Mouse (Mus musculus): ENCODE data around the gene Tbx10. TPM values are rescaled to one million over a fixed set of nuclear protein-coding genes. Genes with fewer than 3 reads are reported as not detected.
"Not testable (repeated sequence)": the region's sequence is repeated elsewhere in the genome, so short reads cannot be mapped to it uniquely, and the experiment has no call there.

The Tbx10 gene
- polyA plus RNA-seq, 1 experiment = not detected

DNA sequence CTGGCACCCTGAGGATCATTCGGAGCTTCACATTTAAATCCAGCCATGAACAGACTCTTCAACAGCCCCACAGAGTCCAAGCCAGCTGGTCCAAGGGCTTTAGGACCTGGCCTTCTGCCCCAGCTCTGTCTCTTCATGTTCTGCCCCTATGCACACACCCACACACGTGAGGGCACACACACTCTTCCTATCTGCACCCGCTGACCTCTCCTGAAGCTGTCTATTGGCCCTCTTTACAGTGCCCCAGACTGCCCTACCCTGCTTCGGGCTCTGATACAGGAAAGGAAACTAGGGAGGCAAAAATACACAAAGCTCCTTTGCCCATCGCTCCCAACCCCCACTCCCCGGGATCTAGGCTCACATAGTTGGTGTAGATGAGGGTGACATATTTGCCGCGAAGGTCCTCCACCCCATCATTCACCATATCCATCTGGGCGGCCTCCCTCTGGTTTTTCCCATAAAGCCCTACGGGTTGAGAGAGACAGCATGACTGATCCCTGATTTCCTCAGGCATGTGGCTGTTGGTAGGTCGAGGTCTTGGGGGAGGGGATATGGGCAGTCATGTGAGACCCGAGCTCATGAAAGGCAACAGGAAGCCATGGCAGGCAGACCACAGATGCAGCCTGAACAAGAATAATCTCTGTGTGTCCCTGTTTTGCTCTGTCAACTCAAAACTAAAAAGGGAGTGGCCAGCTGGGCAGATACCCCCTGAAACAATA is 43.9 kb downstream of the Tbx10 start:
- no peak overlapping the region for H3K27ac ChIP-seq (ENCODE audit: insufficient read depth, low read length)
- H3K4me1 ChIP-seq (ENCODE audit: control insufficient read depth, insufficient read depth, low read length) = no peaks in the 10 kb centered on the region
- H3K36me3 ChIP-seq (ENCODE audit: control insufficient read depth, insufficient read depth, low read length, poor library complexity, severe bottlenecking) = no peaks in the 10 kb centered on the region
- no peaks in the 10 kb centered on the region for H3K27me3 ChIP-seq (ENCODE audit: control insufficient read depth, insufficient read depth, low read length, poor library complexity, severe bottlenecking)
- H3K9ac ChIP-seq (ENCODE audit: low read depth, poor library complexity, severe bottlenecking) = no peak overlapping the region
- H3K4me3 ChIP-seq (ENCODE audit: low read depth, low read length) = no peak overlapping the region
- TF ChIP-seq POLR2A (IDR thresholded peaks at IDR 0.05; ENCODE audit: insufficient read depth, low read length) (no peak), CTCF (IDR thresholded peaks at IDR 0.05; ENCODE audit: low read depth, low read length) (no peak), EP300 (IDR thresholded peaks at IDR 0.05; ENCODE audit: insufficient read depth, low read depth, low read length) (no peak)
- H3K9me3 ChIP-seq (replicated peaks; ENCODE audit: control insufficient read depth, insufficient read depth, low read length, poor library complexity, severe bottlenecking) = no peaks in the 10 kb centered on the region

GRCm38 (mm10) chr19:4037154-4037787 is 44.7 kb downstream of the Tbx10 start:
- not testable (repeated sequence) for H3K4me1 ChIP-seq (ENCODE audit: control insufficient read depth, insufficient read depth, low read length); H3K27ac ChIP-seq (ENCODE audit: insufficient read depth, low read length); H3K9me3 ChIP-seq (replicated peaks; ENCODE audit: control insufficient read depth, insufficient read depth, low read length, poor library complexity, severe bottlenecking); H3K36me3 ChIP-seq (ENCODE audit: control insufficient read depth, insufficient read depth, low read length, poor library complexity, severe bottlenecking); H3K27me3 ChIP-seq (ENCODE audit: control insufficient read depth, insufficient read depth, low read length, poor library complexity, severe bottlenecking)
- Histone ChIP-seq H3K4me3 (ENCODE audit: low read depth, low read length) (peak overlapping the region; percentile 87), H3K9ac (ENCODE audit: low read depth, poor library complexity, severe bottlenecking) (peak overlapping the region; percentile 68)

DNA sequence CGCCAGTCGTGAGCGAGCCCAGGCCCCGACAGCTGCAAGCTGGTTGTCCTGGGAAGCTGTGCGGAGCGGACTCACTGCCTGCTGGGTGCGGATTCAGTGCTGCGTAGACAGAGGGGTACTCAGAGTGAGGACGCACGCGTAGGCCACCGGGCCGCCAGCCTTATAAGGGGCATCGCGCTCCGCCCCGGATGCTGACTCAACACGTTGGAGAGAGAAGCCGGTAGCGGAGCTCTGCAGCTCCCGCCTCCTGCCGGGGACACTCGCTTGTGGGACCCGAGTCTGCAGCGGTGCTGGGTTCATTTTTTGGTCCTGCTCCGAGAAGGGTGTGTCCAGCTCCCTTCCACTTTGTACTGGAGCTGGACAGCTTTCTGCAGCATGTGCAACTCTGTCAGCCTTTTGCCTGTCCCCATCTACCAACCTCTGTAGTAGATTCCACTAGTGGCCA is 45.3 kb downstream of the Tbx10 start, which contains the start of gene Gstp1:
Gene Gstp1, minus strand, starts transcription at position 198 of the 445 bp plus-strand sequence.
- Histone ChIP-seq H3K9me3 (replicated peaks; ENCODE audit: control insufficient read depth, insufficient read depth, low read length, poor library complexity, severe bottlenecking) (no peaks in the 10 kb centered on the region), H3K4me3 (ENCODE audit: low read depth, low read length) (peak within 1 kb of the TSS; percentile 87), H3K27me3 (ENCODE audit: control insufficient read depth, insufficient read depth, low read length, poor library complexity, severe bottlenecking) (no peaks in the 10 kb centered on the region), H3K27ac (ENCODE audit: insufficient read depth, low read length) (no peak within 1 kb of the TSS), H3K9ac (ENCODE audit: low read depth, poor library complexity, severe bottlenecking) (peak within 1 kb of the TSS; percentile 68), H3K4me1 (ENCODE audit: control insufficient read depth, insufficient read depth, low read length) (no peaks in the 10 kb centered on the region), H3K36me3 (ENCODE audit: control insufficient read depth, insufficient read depth, low read length, poor library complexity, severe bottlenecking) (no peaks in the 10 kb centered on the region)
- peak; percentile 69 for TF ChIP-seq POLR2A (IDR thresholded peaks at IDR 0.05; ENCODE audit: insufficient read depth, low read length)
- no peak for TF ChIP-seq EP300 (IDR thresholded peaks at IDR 0.05; ENCODE audit: insufficient read depth, low read depth, low read length)

DNA sequence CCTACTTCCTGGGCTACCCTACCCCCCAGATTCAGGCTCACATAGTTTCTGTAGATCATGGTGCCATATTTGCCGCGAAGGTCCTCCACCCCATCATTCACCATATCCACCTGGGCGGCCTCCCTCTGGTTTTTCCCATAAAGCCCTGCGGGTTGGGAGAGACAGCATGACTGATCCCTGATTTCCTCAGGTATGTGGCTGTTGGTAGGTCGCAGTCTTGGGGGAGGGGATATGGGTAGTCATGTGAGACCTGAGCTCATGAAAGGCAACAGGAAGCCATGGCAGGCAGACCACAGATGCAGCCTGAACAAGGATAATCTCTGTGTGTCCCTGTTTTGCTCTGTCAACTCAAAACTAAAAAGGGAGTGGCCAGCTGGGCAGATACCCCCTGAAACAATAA is 48.4 kb downstream of the Tbx10 start:
- peaks cover 15% of the 10 kb centered on the region for H3K9me3 ChIP-seq (replicated peaks; ENCODE audit: control insufficient read depth, insufficient read depth, low read length, poor library complexity, severe bottlenecking)
- not testable (repeated sequence) for H3K36me3 ChIP-seq (ENCODE audit: control insufficient read depth, insufficient read depth, low read length, poor library complexity, severe bottlenecking); H3K27ac ChIP-seq (ENCODE audit: insufficient read depth, low read length); H3K9ac ChIP-seq (ENCODE audit: low read depth, poor library complexity, severe bottlenecking); H3K4me3 ChIP-seq (ENCODE audit: low read depth, low read length); H3K27me3 ChIP-seq (ENCODE audit: control insufficient read depth, insufficient read depth, low read length, poor library complexity, severe bottlenecking); H3K4me1 ChIP-seq (ENCODE audit: control insufficient read depth, insufficient read depth, low read length)

- peak overlapping the region; percentile 63 for H3K4me3 ChIP-seq (ENCODE audit: low read depth, low read length)
- peaks cover 15% of the 10 kb centered on the region for H3K9me3 ChIP-seq (replicated peaks; ENCODE audit: control insufficient read depth, insufficient read depth, low read length, poor library complexity, severe bottlenecking)
- H3K36me3 ChIP-seq (ENCODE audit: control insufficient read depth, insufficient read depth, low read length, poor library complexity, severe bottlenecking); H3K27me3 ChIP-seq (ENCODE audit: control insufficient read depth, insufficient read depth, low read length, poor library complexity, severe bottlenecking); H3K27ac ChIP-seq (ENCODE audit: insufficient read depth, low read length); H3K4me1 ChIP-seq (ENCODE audit: control insufficient read depth, insufficient read depth, low read length): not testable (repeated sequence)
- 0 out of 2 replicates have a peak overlapping the region, but pooled peaks have one; percentile 4 for H3K9ac ChIP-seq (ENCODE audit: low read depth, poor library complexity, severe bottlenecking)
Observed at GRCm38 (mm10) chr19:4041500-4041899, 48.9 kb downstream of the Tbx10 start.

GRCm38 (mm10) chr19:4042124-4042523 is 49.6 kb downstream of the Tbx10 start:
- TF ChIP-seq EP300 (IDR thresholded peaks at IDR 0.05; ENCODE audit: insufficient read depth, low read depth, low read length) = 0 out of 2 replicates have a peak, but pooled peaks have one; percentile 44
- TF ChIP-seq CTCF (IDR thresholded peaks at IDR 0.05; ENCODE audit: low read depth, low read length) = no peak
- peak; percentile 52 for TF ChIP-seq POLR2A (IDR thresholded peaks at IDR 0.05; ENCODE audit: insufficient read depth, low read length)
- H3K36me3 ChIP-seq (ENCODE audit: control insufficient read depth, insufficient read depth, low read length, poor library complexity, severe bottlenecking) = no peaks in the 10 kb centered on the region
- H3K9ac ChIP-seq (ENCODE audit: low read depth, poor library complexity, severe bottlenecking) = 0 out of 2 replicates have a peak overlapping the region, but pooled peaks have one; percentile 4
- no peak overlapping the region for H3K27ac ChIP-seq (ENCODE audit: insufficient read depth, low read length)
- no peaks in the 10 kb centered on the region for H3K27me3 ChIP-seq (ENCODE audit: control insufficient read depth, insufficient read depth, low read length, poor library complexity, severe bottlenecking)
- H3K4me3 ChIP-seq (ENCODE audit: low read depth, low read length) = peak overlapping the region; percentile 63
- no peaks in the 10 kb centered on the region for H3K4me1 ChIP-seq (ENCODE audit: control insufficient read depth, insufficient read depth, low read length)
- peaks cover 15% of the 10 kb centered on the region for H3K9me3 ChIP-seq (replicated peaks; ENCODE audit: control insufficient read depth, insufficient read depth, low read length, poor library complexity, severe bottlenecking)

DNA sequence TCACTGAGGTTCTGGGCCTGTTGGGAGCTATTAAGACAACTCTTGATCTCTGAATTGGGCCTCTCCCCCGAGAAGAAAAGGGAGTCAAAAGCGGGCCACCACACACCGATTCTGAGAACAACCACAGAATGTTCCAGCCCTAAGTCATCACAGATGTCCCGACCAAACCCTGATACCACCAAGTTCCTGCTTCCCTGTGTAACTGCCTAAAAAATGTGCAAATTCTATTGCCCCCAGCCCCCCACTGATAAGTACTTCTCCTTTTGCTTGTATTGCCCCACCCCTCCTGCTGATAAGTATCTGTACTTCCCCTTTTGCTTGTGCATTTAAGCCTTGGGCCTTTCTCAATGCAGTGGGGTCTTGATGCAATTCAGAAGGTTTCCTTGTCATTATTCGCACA is 51.6 kb downstream of the Tbx10 start:
- not testable (repeated sequence) for H3K9ac ChIP-seq (ENCODE audit: low read depth, poor library complexity, severe bottlenecking); H3K27me3 ChIP-seq (ENCODE audit: control insufficient read depth, insufficient read depth, low read length, poor library complexity, severe bottlenecking); H3K27ac ChIP-seq (ENCODE audit: insufficient read depth, low read length); H3K36me3 ChIP-seq (ENCODE audit: control insufficient read depth, insufficient read depth, low read length, poor library complexity, severe bottlenecking); H3K4me3 ChIP-seq (ENCODE audit: low read depth, low read length); H3K4me1 ChIP-seq (ENCODE audit: control insufficient read depth, insufficient read depth, low read length)
- H3K9me3 ChIP-seq (replicated peaks; ENCODE audit: control insufficient read depth, insufficient read depth, low read length, poor library complexity, severe bottlenecking) = peaks cover 15% of the 10 kb centered on the region
